Mouse (Mus musculus): ENCODE measurements at regions not wholly inside any gene's neighbourhood (a gene's known extent, or its start where the extent isn't known, plus 50 kb on each side); places are given as distances from the start of the nearest gene placed in this dataset.

DNA sequence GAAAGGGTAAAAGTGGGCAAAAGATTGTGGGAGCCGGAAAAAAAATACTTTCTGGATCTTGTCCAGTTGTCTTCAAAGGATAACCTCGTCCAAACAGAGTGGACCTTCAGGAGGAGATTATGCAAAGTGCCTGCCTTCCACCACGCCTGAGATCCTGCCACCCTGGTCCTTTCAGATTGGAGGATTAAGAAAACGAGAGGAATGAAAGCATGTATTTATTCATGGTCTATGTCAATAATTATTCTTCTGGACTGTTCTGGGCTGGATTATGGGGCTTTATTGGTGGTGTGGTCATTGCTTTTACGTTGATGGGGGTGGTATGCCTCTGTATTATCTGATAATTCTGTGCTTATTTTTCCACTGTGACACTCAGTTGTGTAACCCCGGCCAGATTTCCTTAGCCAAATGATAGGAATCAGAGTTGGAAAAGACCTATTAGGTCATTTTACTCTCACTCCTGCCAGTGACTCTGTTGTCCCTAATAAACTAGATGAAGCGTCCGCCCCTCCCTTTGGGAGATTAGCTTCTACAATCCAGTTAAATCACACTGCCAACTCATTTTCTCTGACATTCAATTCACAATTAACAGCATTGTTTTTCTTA, 656.3 kb downstream of the Slc22a22 start:
- TF ChIP-seq EP300 (IDR thresholded peaks at IDR 0.05; ENCODE audit: insufficient read depth, low read depth, low read length), result no peak
- TF ChIP-seq POLR2A (IDR thresholded peaks at IDR 0.05; ENCODE audit: insufficient read depth, low read depth, low read length), result no peak

Data from heart, adult 2 months (tissue).